Mouse (Mus musculus) hindbrain, embryonic 15.5 days (tissue): ENCODE data around the gene Fam162a. TPM values are rescaled to one million over a fixed set of nuclear protein-coding genes. Genes with fewer than 3 reads are reported as not detected.
"Not testable (repeated sequence)": the region's sequence is repeated elsewhere in the genome, so short reads cannot be mapped to it uniquely, and the experiment has no call there.

Source experiments
- ATAC-seq: fragments of 200-750 bp; cut with Nextera tagmentation; 2 replicates; pipeline ENCODE4 v1.8.0; 2017; ENCODE audit warnings: low read depth, moderate number of reproducible peaks, moderate TSS enrichment; ENCODE audit not compliant: low FRiP score
- H3K27ac ChIP-seq: fragments of 300-500 bp; sonication (generic); replicated peaks from 2 replicates; pipeline ENCODE4 v1.5.1; 2015; ENCODE audit warnings: mild to moderate bottlenecking, inconsistent platforms
- H3K27me3 ChIP-seq: fragments of 300-500 bp; sonication (generic); 2 replicates; pipeline ENCODE4 v1.6.1; 2015; ENCODE audit warnings: control low read depth, inconsistent platforms
- H3K36me3 ChIP-seq: fragments of 300-500 bp; sonication (generic); 2 replicates; pipeline ENCODE4 v1.6.1; 2015; ENCODE audit warnings: control low read depth, inconsistent platforms
- H3K4me1 ChIP-seq: fragments of 300-500 bp; sonication (generic); replicated peaks from 2 replicates; pipeline ENCODE4 v1.6.1; 2015; ENCODE audit warnings: control low read depth, inconsistent platforms
- H3K4me2 ChIP-seq: fragments of 300-500 bp; sonication (generic); 2 replicates; pipeline ENCODE4 v1.6.1; 2015; ENCODE audit warnings: moderate library complexity, mild to moderate bottlenecking, inconsistent platforms
- H3K4me3 ChIP-seq: fragments of 300-500 bp; sonication (generic); 2 replicates; pipeline ENCODE4 v1.5.1; 2015; ENCODE audit warnings: mild to moderate bottlenecking, inconsistent platforms
- H3K9ac ChIP-seq: fragments of 300-500 bp; sonication (generic); 2 replicates; pipeline ENCODE4 v1.6.1; 2015; ENCODE audit warnings: inconsistent platforms
- H3K9me3 ChIP-seq: fragments of 300-500 bp; sonication (generic); 2 replicates; pipeline ENCODE4 v1.6.1; 2016; ENCODE audit warnings: control low read depth, inconsistent platforms
- WGBS: fragments of 180-500 bp; shearing (Covaris S2); methylation state at CpG from one replicate; pipeline ENCODE4 v1.1.7; 2015; 5-methylcytosine and 5-hydroxymethylcytosine counted together
- polyA plus RNA-seq: library from polyadenylated mRNA; unstranded; fragments of >200 nt; fragmentation: Nextera tagmentation; extraction: Ambion mirVana; gene quantifications from 2 replicates; pipeline ENCODE4 v1.2.1, GENCODE M21; 2015

The Fam162a gene
- polyA plus RNA-seq, 1 experiment from 2014 or later: 138 TPM

DNA sequence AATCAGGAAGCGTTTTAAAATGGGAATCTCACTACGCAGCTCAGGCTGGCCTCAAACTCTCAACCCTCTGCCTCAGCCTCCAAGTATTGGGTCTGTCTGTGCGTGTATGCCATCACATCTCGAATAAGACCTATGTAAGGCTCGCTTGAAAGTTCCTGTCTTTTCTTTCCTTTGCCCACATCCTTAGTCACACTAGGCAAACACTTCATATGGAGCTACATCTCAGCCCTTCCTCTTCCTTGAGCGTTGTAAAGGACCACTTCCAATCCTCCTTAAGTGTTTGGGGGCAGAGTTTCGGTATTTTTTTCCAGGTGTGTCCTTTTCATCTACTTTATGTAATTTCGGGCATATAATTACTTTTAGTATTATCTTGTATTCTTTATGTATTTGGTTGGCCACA, 16.5 kb downstream of the Fam162a start:
- Histone ChIP-seq H3K9ac (no peak overlapping the region), H3K4me2 (no peak overlapping the region), H3K4me1 (no peaks in the 10 kb centered on the region), H3K27ac (no peak overlapping the region), H3K9me3 (no peaks in the 10 kb centered on the region), H3K27me3 (no peaks in the 10 kb centered on the region), H3K36me3 (peaks cover 7% of the 10 kb centered on the region; the same call in 1 of the 2 replicates), H3K4me3 (no peak overlapping the region)
- WGBS: 97% methylated on average over 8 of the region's 8 CpGs
- ATAC-seq: no peak

DNA sequence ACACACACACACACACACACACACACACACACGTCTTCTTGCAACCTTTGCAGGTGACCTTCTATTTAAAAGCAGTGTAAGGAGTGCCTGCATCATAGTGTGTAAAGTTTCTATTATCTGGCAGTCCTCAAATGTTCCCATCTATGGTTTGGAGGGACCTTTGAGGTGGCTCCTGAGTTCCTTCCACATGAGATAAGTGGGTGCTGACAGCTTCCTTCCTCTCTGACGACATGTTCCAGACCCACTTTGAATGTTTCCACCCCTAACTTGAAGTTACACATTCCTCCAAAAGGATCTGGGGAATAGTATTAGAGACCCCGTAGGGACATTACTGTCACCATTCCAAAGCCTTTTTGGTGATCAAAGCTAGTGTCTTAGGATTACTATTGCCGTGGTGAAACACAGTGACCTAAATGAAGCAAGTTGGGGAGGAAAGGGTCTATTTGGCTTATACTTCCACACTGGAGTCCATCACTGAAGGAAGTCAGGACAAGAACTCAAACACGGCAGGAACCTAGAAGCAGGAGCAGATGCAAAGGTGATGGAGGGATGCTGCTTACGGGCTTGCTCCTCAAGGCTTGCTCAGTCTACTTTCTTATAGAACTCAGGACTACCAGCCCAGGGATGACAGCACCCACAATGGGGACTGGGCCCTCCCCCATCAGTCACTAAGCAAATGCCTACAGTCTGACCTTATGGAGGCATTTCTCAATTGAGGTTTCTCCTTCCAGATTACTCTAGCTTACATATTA, 17.7 kb downstream of the Fam162a start:
- no peak overlapping the region for H3K9ac ChIP-seq
- H3K4me2 ChIP-seq: no peak overlapping the region
- WGBS: 94% methylated on average over 6 of the region's 6 CpGs
- ATAC-seq: no peak
- no peaks in the 10 kb centered on the region for H3K27me3 ChIP-seq
- H3K9me3 ChIP-seq: no peaks in the 10 kb centered on the region
- H3K4me1 ChIP-seq: no peaks in the 10 kb centered on the region
- H3K27ac ChIP-seq: no peak overlapping the region
- peaks cover 19% of the 10 kb centered on the region for H3K36me3 ChIP-seq
- no peak overlapping the region for H3K4me3 ChIP-seq

DNA sequence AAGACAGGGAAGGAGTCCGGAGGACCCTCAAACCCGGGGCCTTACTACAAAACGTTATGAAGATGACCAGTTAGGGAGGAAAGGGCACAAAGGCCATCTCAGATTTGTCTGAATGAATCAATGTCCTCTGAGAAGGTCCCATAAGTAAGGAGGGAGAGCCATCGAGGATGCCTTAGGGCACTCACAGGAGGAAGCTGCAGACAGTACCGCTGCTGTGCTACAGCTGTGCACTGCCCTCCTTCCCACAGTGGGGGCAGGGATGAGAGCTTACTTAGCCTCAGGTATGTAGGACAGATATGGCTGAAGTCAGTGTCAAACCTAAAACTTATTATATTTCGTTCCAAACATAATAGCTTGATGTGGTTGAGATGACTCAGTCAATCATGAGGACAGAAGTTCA, 19.9 kb downstream of the Fam162a start:
- Histone ChIP-seq H3K4me2 (no peak overlapping the region), H3K27me3 (no peaks in the 10 kb centered on the region), H3K9me3 (no peaks in the 10 kb centered on the region), H3K4me3 (no peak overlapping the region), H3K27ac (no peak overlapping the region), H3K36me3 (peaks cover 30% of the 10 kb centered on the region), H3K9ac (no peak overlapping the region), H3K4me1 (no peaks in the 10 kb centered on the region)
- ATAC-seq: no peak
- WGBS: 91% methylated on average over 6 of the region's 6 CpGs

DNA sequence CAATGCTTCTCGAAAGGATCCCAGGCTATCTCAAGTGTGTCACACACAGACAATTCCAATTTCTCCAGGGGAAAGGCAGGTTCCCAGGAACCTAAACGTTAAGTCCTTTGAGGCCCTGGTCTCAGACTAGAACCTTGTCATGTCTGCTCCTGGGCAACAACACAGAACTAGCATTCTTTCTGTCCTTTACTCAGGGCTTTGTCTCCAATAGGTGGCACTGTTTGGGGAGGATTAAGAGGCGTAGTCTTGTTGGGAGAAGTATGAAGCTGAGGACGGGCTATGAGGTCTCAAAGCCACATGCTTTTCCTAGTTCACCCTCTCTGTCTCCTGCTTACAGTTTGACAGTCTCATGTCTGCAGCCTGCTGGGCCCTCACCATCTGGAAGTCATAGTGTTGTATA, 23.9 kb downstream of the Fam162a start:
- ATAC-seq: no peak
- peaks cover 3% of the 10 kb centered on the region for H3K4me1 ChIP-seq
- H3K4me2 ChIP-seq: no peak overlapping the region
- H3K27me3 ChIP-seq: no peaks in the 10 kb centered on the region
- H3K9ac ChIP-seq: no peak overlapping the region
- WGBS: 89% methylated on average over 4 of the region's 4 CpGs
- H3K36me3 ChIP-seq: peaks cover 41% of the 10 kb centered on the region
- no peak overlapping the region for H3K27ac ChIP-seq
- no peak overlapping the region for H3K4me3 ChIP-seq
- H3K9me3 ChIP-seq: no peaks in the 10 kb centered on the region

DNA sequence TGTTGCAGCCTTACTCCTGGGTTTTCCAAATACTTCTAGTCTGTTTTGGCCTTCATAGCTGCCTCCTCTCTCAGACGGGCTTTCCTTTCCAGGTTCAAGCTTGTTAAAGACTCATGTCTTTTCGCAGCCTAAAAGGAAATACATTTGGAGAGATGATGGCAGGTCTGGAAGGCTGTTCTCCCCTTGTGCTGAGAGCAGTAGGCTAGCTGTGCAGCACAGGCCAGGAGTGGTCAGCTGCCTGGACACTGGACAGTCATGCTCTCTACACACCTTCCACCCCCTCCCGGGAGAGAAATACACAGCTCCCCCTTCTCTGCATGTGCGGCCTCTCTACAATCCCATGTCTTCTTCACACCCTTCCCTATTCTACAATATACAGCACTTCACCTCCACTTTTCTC, 27.4 kb downstream of the Fam162a start:
- H3K27me3 ChIP-seq: no peaks in the 10 kb centered on the region
- H3K4me3 ChIP-seq: no peak overlapping the region
- 89% methylated on average over 4 of the region's 4 CpGs for WGBS
- no peak overlapping the region for H3K27ac ChIP-seq
- no peak overlapping the region for H3K9ac ChIP-seq
- H3K4me2 ChIP-seq: no peak overlapping the region
- H3K9me3 ChIP-seq: no peaks in the 10 kb centered on the region
- peaks cover 19% of the 10 kb centered on the region for H3K4me1 ChIP-seq
- H3K36me3 ChIP-seq: peaks cover 25% of the 10 kb centered on the region
- no peak for ATAC-seq

DNA sequence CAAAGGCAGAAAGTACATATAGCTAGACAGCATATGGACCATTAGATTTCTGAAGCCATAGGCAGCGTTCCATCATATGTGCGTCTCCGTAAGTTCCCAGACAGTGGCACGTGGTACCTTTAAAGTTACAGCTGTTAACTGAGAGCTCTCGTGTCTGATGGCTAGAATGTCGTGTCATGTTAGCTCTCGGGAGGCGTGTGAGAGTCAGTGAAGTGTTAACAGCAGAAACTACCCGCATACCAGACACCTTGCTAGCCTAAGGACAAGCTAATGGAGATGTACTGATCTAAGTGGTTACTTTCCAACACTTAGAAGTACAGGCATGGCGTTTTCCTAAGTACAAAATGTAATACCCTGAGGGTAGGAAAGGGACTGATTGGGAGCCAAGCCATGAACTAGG, 28.3 kb downstream of the Fam162a start:
- H3K9me3 ChIP-seq: no peaks in the 10 kb centered on the region
- no peak overlapping the region for H3K9ac ChIP-seq
- peaks cover 19% of the 10 kb centered on the region for H3K4me1 ChIP-seq
- ATAC-seq: no peak
- H3K4me2 ChIP-seq: no peak overlapping the region
- 90% methylated on average over 10 of the region's 10 CpGs for WGBS
- H3K4me3 ChIP-seq: no peak overlapping the region
- no peaks in the 10 kb centered on the region for H3K27me3 ChIP-seq
- H3K27ac ChIP-seq: no peak overlapping the region
- peaks cover 17% of the 10 kb centered on the region for H3K36me3 ChIP-seq

DNA sequence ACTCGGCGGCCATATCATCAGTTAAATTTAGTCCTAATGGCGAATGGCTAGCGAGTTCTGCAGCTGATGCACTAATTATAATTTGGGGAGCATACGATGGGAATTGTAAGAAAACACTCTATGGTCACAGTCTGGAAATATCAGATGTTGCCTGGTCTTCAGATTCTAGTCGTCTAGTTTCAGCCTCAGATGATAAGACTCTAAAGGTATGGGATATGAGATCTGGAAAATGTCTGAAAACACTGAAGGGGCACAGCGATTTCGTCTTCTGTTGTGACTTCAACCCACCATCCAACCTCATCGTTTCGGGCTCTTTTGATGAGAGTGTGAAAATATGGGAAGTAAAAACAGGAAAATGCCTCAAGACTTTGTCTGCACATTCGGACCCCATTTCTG, 29.8 kb downstream of the Fam162a start:
- H3K4me1 ChIP-seq: peaks cover 19% of the 10 kb centered on the region
- H3K4me3 ChIP-seq: peak overlapping the region; percentile 61
- H3K27ac ChIP-seq: peak overlapping the region; percentile 79
- no peaks in the 10 kb centered on the region for H3K27me3 ChIP-seq
- no peaks in the 10 kb centered on the region for H3K9me3 ChIP-seq
- H3K4me2 ChIP-seq: peak overlapping the region; percentile 77
- H3K9ac ChIP-seq: peak overlapping the region; percentile 64
- peaks cover 19% of the 10 kb centered on the region for H3K36me3 ChIP-seq
- no peak for ATAC-seq
- whole genome bisulfite sequencing: 30% methylated on average over 11 of the region's 11 CpGs

DNA sequence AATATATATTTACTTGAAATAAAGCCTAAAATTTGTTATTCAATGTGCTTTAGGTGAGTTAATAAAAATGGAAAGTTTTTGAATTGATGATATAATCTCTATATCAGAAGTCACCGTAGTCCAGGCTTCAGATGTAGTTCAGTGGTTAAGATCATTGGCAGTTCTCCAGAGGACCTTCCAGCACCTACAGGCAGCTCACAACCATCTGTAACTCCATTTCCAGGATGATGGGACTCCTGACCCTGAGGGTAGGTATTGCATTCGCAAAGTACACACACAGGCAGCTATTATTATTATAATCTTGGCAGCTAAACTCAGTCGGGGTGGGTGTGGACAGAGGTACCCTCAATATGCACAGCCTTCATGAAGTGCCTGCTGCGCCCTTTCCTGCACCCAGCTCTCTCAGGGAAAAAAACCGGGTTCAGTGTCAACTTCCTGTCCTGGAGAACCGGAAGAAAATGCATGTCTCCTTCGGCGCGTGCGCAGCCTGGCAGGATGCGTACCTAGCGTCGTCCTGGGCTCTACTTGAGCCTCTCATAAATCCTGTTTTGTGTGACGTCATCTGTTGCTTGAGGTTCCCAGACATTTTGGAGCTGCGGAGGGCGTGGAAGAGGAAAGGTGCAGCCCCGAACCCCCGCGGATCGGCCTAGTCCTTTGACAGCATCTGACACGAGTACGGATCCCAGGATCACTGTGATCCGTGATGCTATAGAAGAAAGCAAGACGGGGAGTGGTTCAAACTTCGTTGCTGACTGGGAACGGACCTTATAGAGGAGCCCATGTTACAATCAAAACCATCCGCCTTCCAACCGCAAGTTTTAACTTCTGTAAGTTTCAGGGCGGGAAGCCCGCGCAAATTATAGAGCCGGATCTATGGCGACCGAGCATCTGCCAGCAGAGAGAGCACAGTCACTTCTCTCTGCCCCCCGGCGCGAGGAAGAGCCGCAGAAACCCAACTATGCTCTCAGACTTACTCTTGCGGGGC, 30.5 kb downstream of the Fam162a start, which contains the start of gene Wdr5b:
Gene Wdr5b, plus strand, starts transcription at position 551 of the 985 bp plus-strand sequence.
- Histone ChIP-seq H3K9me3 (no peaks in the 10 kb centered on the region), H3K4me3 (peak within 1 kb of the TSS; percentile 61), H3K27me3 (no peaks in the 10 kb centered on the region), H3K4me2 (peak within 1 kb of the TSS; percentile 77), H3K27ac (peak within 1 kb of the TSS; percentile 79), H3K9ac (peak within 1 kb of the TSS; percentile 64), H3K36me3 (peaks cover 15% of the 10 kb centered on the region), H3K4me1 (peaks cover 19% of the 10 kb centered on the region)
- ATAC-seq: peak; percentile 98
- 2% methylated on average over 39 of the region's 39 CpGs for WGBS

DNA sequence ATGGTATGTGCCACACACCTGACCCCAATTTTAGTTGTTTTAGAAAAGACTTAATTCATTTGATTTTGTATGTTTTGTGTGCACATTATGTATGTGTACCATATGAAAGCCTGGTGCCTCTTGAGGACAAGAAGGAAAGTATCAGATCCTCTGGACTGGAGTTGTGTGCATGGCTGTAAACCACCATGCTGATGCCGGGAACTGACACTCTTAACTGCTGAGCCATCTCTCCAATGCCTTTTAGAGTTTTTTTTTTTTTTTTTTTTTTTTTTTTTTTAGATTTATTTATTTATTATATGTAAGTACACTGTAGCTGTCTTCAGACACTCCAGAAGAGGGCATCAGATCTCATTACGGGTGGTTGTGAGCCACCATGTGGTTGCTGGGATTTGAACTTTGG, 43.3 kb downstream of the Fam162a start:
- H3K27me3 ChIP-seq, H3K4me1 ChIP-seq, H3K9me3 ChIP-seq, ATAC-seq, H3K27ac ChIP-seq, H3K4me3 ChIP-seq, H3K9ac ChIP-seq, H3K4me2 ChIP-seq: not testable (repeated sequence)
- H3K36me3 ChIP-seq: peaks cover 39% of the 10 kb centered on the region
- WGBS: 95% methylated on average over 1 of the region's 2 CpGs

DNA sequence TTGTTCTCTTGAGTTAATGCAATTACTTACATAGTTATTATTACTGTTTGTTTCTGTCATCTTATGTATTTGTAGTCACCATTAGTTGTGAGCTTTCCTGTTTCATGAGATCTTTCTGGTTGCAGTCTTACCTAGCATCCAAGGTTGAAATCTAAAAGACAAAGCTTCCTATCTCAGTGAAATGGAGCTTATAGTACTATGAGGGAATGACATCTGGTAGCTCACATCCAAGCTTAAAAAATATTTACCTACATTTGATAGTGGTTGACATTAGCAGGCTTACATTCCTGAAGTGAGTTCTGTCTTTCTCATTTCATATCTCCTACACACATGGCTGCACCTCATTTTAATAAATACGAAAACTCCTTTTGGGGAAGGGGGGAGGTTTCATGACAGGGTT, 55.1 kb downstream of the Fam162a start:
- Histone ChIP-seq H3K4me1 (no peaks in the 10 kb centered on the region), H3K27me3 (no peaks in the 10 kb centered on the region), H3K4me2 (no peak overlapping the region), H3K9me3 (no peaks in the 10 kb centered on the region), H3K36me3 (peaks cover 37% of the 10 kb centered on the region), H3K9ac (no peak overlapping the region), H3K4me3 (no peak overlapping the region), H3K27ac (no peak overlapping the region)
- 90% methylated on average over 1 of the region's 1 CpGs for WGBS
- ATAC-seq: no peak

DNA sequence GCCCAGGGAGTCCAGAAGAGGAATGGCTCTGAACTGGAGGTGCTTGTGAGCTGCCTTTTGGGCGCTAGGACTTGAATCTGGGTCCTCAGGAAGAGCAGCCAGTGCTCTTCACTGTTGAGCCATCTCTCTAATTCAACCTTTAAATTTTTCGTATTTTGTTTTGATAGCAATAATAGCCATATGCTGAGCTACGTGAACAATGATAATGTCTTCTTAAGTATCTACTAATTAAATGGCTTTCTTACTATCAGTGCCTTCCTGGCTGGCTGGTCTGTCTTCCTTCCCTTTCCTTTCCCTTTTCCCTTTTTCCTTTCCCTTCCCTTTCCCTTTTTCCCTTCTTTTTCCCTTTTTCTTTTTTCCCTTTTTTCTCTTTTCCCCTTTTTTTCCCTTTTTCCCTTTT, 63.0 kb downstream of the Fam162a start:
- WGBS: 89% methylated on average over 3 of the region's 3 CpGs
- ATAC-seq: no peak
- no peak overlapping the region for H3K9ac ChIP-seq
- no peak overlapping the region for H3K27ac ChIP-seq
- H3K4me1 ChIP-seq: no peaks in the 10 kb centered on the region
- H3K4me2 ChIP-seq: no peak overlapping the region
- H3K4me3 ChIP-seq: no peak overlapping the region
- peaks cover 11% of the 10 kb centered on the region for H3K36me3 ChIP-seq
- H3K9me3 ChIP-seq: no peaks in the 10 kb centered on the region
- H3K27me3 ChIP-seq: no peaks in the 10 kb centered on the region

DNA sequence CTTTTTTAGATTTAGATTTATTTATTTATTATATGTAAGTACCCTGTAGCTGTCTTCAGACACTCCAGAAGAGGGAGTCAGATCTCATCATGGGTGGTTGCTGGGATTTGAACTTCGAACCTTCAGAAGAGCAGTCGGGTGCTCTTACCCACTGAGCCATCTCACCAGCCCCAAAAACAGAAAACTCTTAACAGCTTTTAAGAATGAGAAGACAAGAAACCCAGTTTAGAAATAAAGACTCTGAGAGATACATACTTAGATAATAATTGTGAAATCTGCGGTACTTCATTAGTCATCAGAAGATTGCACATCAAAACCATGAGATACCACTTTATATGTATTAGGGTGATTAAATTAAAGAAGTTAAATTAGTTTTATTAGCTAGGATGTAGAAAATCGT, 72.5 kb downstream of the Fam162a start:
- not testable (repeated sequence) for ATAC-seq, H3K9ac ChIP-seq, H3K27me3 ChIP-seq, H3K27ac ChIP-seq, H3K4me2 ChIP-seq, H3K4me3 ChIP-seq, H3K36me3 ChIP-seq, H3K9me3 ChIP-seq, H3K4me1 ChIP-seq
- 96% methylated on average over 4 of the region's 4 CpGs for WGBS
